Comparison of ENCODE assay signal across 8 mouse cellular contexts in the genomic region with DNA sequence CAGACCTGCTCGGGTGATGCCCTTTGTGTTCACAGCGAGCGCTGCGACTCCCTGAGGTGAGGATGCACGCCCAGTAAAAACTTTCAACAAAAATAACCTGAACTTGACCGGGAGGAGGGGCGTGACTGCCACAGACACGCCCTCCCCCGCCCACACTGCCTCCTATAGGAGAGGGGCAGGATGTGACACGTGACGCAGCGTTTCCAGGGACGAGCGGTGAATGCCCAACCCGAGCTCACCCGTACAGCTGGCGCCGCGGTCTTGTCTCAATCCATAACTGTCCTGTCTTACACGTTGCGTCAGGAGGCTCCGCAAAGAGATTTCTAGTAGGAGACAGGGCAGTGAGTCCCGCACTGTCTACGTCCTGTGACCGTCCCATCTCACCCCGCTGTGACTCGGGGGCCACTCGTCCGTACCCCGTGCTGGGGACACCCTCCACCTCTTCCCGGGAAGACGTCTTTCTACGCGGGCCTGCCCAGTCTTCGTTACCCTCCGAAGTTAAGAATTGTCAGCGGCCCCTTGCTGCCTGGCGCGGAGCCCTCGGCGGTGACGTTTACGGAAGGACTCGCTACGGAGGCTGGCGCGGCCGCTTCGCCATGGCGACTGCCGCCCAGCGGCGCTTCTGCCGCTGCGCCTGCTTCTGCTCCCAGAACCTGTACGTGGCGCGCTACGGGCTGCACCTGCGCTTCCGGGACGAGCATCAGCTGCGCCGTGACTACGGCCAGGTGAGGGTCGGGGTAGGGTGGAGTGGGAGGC. TPM values are rescaled to one million over a fixed set of nuclear protein-coding genes. Genes with fewer than 3 reads are reported as not detected.
DNase-seq lines count a peak whose midpoint lies in the region; ATAC-seq and TF ChIP-seq lines count a peak whose summit lies in the region.

Gene Ogfod2, plus strand, starts transcription at position 556 of the 756 bp plus-strand sequence.

- H3K27me3 ChIP-seq in Patski = no peaks in the 10 kb centered on the region
- H3K27me3 ChIP-seq in hindbrain, embryonic 13.5 days = no peaks in the 10 kb centered on the region

- ATAC-seq in Patski = peak; percentile 79
- peak; percentile 98 for ATAC-seq in hindbrain, embryonic 13.5 days (ENCODE audit: low FRiP score)

- WGBS in hindbrain, embryonic 13.5 days = 3% methylated on average over 66 of the region's 66 CpGs

- POLR2A ChIA-PET in Patski (lab: Charles Lee) = interaction anchor here (1.0 to 1.5 kb wide), 3 partner anchors 16 to 107 kb away, joined by 3 to 4 read pairs (median 3); partner anchors contain the start of gene Abcb9

- peak; percentile 93 for DNase-seq in Patski (ENCODE audit: low read depth, low spot score)
- peak; percentile 98 to 99 for DNase-seq in cerebellum, postnatal 14 days
- DNase-seq in frontal cortex, postnatal 14 days (ENCODE audit: low spot score in 2 of 2) = peak; percentile 89 to 90
- DNase-seq in layer of hippocampus, postnatal 25 days (ENCODE audit: extremely low spot score in 1 of 2, low spot score in 1 of 2) = peak; percentile 92 to 94
- DNase-seq in lung, postnatal 25 days (ENCODE audit: low spot score) = peak; percentile 96
- DNase-seq in retina, embryonic 14.5 days (ENCODE audit: low spot score) = peak; percentile 97
- DNase-seq in thymus, postnatal 4 days = peak; percentile 97

- H3K36me3 ChIP-seq in hindbrain, embryonic 13.5 days = peaks cover 11% of the 10 kb centered on the region

- TF ChIP-seq CTCF in Patski (IDR thresholded peaks at IDR 0.05) = no peak

- H3K4me3 ChIP-seq in hindbrain, embryonic 13.5 days = peak within 1 kb of the TSS; percentile 87

- H3K4me1 ChIP-seq in hindbrain, embryonic 13.5 days (replicated peaks) = peaks cover 45% of the 10 kb centered on the region

- no peaks in the 10 kb centered on the region for H3K9me3 ChIP-seq in hindbrain, embryonic 13.5 days

- in situ Hi-C loops in Patski (cut with MboI; ENCODE audit: low pct_unique_long_range_greater_than_20kb) = no loop called here

- H3K4me2 ChIP-seq in hindbrain, embryonic 13.5 days = peak within 1 kb of the TSS; percentile 91

- peak within 1 kb of the TSS; percentile 96 for H3K27ac ChIP-seq in hindbrain, embryonic 13.5 days

- CTCF ChIA-PET in Patski (lab: Charles Lee) = interaction anchor here (0.6 to 1.9 kb wide), 8 partner anchors 10 to 185 kb away, joined by 3 to 7 read pairs (median 3); partner anchors contain the start of gene Abcb9

- H3K9ac ChIP-seq in hindbrain, embryonic 13.5 days = peak within 1 kb of the TSS; percentile 85

RNA-seq across cellular contexts. Expression of gene Ogfod2, which starts in this region (rescaled TPM):
- polyA plus RNA-seq in Patski (2021) = 45.4 TPM
- polyA plus RNA-seq in hindbrain, embryonic 13.5 days (2015; fragmentation: Nextera tagmentation; extraction: Ambion mirVana) = 29.4 and 34.0 TPM in 2 replicates
- 10 to 100 TPM; 33.9 to 35.0 TPM for total RNA-seq in layer of hippocampus, postnatal 25 days (2021)

Comparison
In these comparisons a context has a peak if more than half of its experiments do, and no peak if none do; other contexts are left out.
1. Peak in every context shown above with its lines: DNase-seq, ATAC-seq, H3K4me3 ChIP-seq and H3K27ac ChIP-seq.